Mouse (Mus musculus): ENCODE results near the gene Fbf1. TPM values are rescaled to one million over a fixed set of nuclear protein-coding genes. Genes with fewer than 3 reads are reported as not detected.

Gene Fbf1
- polyA plus RNA-seq, 1 experiment from 2014 or later: 38.3 TPM

Other genes starting within 250 kb of the Fbf1 start
- gene Sap30bp, start 234.9 kb downstream of the Fbf1 start, polyA plus RNA-seq (2015; fragmentation: Nextera tagmentation; extraction: Ambion mirVana): 31.3 and 36.1 TPM in 2 replicates
- gene Recql5, start 234.7 kb downstream of the Fbf1 start, polyA plus RNA-seq (2015; fragmentation: Nextera tagmentation; extraction: Ambion mirVana): 17.0 and 17.6 TPM in 2 replicates
- gene Itgb4, start 193.5 kb downstream of the Fbf1 start, polyA plus RNA-seq (2015; fragmentation: Nextera tagmentation; extraction: Ambion mirVana): 14.7 and 15.7 TPM in 2 replicates
- gene Galk1, start 155.4 kb downstream of the Fbf1 start, polyA plus RNA-seq (2015; fragmentation: Nextera tagmentation; extraction: Ambion mirVana): 174 and 194 TPM in 2 replicates
- 1,660 and 1,740 TPM in 2 replicates for gene H3f3b, start 140.2 kb downstream of the Fbf1 start, polyA plus RNA-seq (2015; fragmentation: Nextera tagmentation; extraction: Ambion mirVana)
- gene Unk, start 137.8 kb downstream of the Fbf1 start, polyA plus RNA-seq (2015; fragmentation: Nextera tagmentation; extraction: Ambion mirVana): 34.7 and 35.1 TPM in 2 replicates
- gene Unc13d, start 90.2 kb downstream of the Fbf1 start, polyA plus RNA-seq (2015; fragmentation: Nextera tagmentation; extraction: Ambion mirVana): 6.5 and 8.8 TPM in 2 replicates
- gene Wbp2, start 81.2 kb downstream of the Fbf1 start, polyA plus RNA-seq (2015; fragmentation: Nextera tagmentation; extraction: Ambion mirVana): 61.6 and 75.5 TPM in 2 replicates
- gene Trim47, start 41.0 kb downstream of the Fbf1 start, polyA plus RNA-seq (2015; fragmentation: Nextera tagmentation; extraction: Ambion mirVana): 31.2 and 42.4 TPM in 2 replicates
- 4.1 and 4.5 TPM in 2 replicates for gene Trim65, start 37.0 kb downstream of the Fbf1 start, polyA plus RNA-seq (2015; fragmentation: Nextera tagmentation; extraction: Ambion mirVana)
- gene Mrpl38, start 29.3 kb downstream of the Fbf1 start, polyA plus RNA-seq (2015; fragmentation: Nextera tagmentation; extraction: Ambion mirVana): 83.9 and 85.5 TPM in 2 replicates
- gene Ten1, start 30.7 kb upstream of the Fbf1 start, polyA plus RNA-seq (2015; fragmentation: Nextera tagmentation; extraction: Ambion mirVana): 80.8 and 86.6 TPM in 2 replicates
- gene Acox1, start 30.9 kb upstream of the Fbf1 start, polyA plus RNA-seq (2015; fragmentation: Nextera tagmentation; extraction: Ambion mirVana): 31.3 and 32.0 TPM in 2 replicates
- 43.2 and 46.4 TPM in 2 replicates for gene Evpl, start 69.9 kb upstream of the Fbf1 start, polyA plus RNA-seq (2015; fragmentation: Nextera tagmentation; extraction: Ambion mirVana)
- gene Srp68, start 106.1 kb upstream of the Fbf1 start, polyA plus RNA-seq (2015; fragmentation: Nextera tagmentation; extraction: Ambion mirVana): 108 and 109 TPM in 2 replicates
- gene Galr2, start 112.8 kb upstream of the Fbf1 start, polyA plus RNA-seq (2015; fragmentation: Nextera tagmentation; extraction: Ambion mirVana): 0.41 and 0.62 TPM in 2 replicates
- gene Exoc7, start 139.1 kb upstream of the Fbf1 start, polyA plus RNA-seq (2015; fragmentation: Nextera tagmentation; extraction: Ambion mirVana): 66.2 and 73.8 TPM in 2 replicates
- 0.15 and 0.19 TPM in 2 replicates for gene Foxj1, start 167.2 kb upstream of the Fbf1 start, polyA plus RNA-seq (2015; fragmentation: Nextera tagmentation; extraction: Ambion mirVana)
- gene Rnf157, start 244.9 kb upstream of the Fbf1 start, polyA plus RNA-seq (2015; fragmentation: Nextera tagmentation; extraction: Ambion mirVana): 9.9 and 12.3 TPM in 2 replicates

Data from limb, embryonic 15.5 days (tissue).